Mouse (Mus musculus) midbrain, embryonic 16.5 days (tissue): ENCODE data around the gene Btbd1. TPM values are rescaled to one million over a fixed set of nuclear protein-coding genes. Genes with fewer than 3 reads are reported as not detected.

Experiments
- ATAC-seq: fragments of 200-750 bp; cut with Nextera tagmentation; 2 replicates; pipeline ENCODE4 v1.8.0; 2017; ENCODE audit warnings: moderate TSS enrichment
- H3K27ac ChIP-seq: fragments of 300-500 bp; sonication (generic); 2 replicates; pipeline ENCODE4 v1.5.1; 2014; ENCODE audit warnings: mild to moderate bottlenecking, low read length, mixed read lengths
- H3K27me3 ChIP-seq: fragments of 300-500 bp; sonication (generic); 2 replicates; pipeline ENCODE4 v1.6.1; 2014; ENCODE audit warnings: low read depth, low read length, mixed read lengths; ENCODE audit not compliant: control insufficient read depth, insufficient read depth
- H3K36me3 ChIP-seq: fragments of 300-500 bp; sonication (generic); 2 replicates; pipeline ENCODE4 v1.6.1; 2014; ENCODE audit warnings: mild to moderate bottlenecking, low read length, moderate library complexity, mixed read lengths; ENCODE audit not compliant: control insufficient read depth, insufficient read depth
- H3K4me1 ChIP-seq: fragments of 300-500 bp; sonication (generic); 2 replicates; pipeline ENCODE4 v1.6.1; 2014; ENCODE audit warnings: mild to moderate bottlenecking, low read length, mixed read lengths; ENCODE audit not compliant: control insufficient read depth, insufficient read depth
- H3K4me2 ChIP-seq: fragments of 300-500 bp; sonication (generic); 2 replicates; pipeline ENCODE4 v1.6.1; 2014; ENCODE audit warnings: mild to moderate bottlenecking, low read length, mixed read lengths
- H3K4me3 ChIP-seq: fragments of 300-500 bp; sonication (generic); 2 replicates; pipeline ENCODE4 v1.5.1; 2014; ENCODE audit warnings: low read depth, mild to moderate bottlenecking, low read length, moderate library complexity, mixed read lengths
- H3K9ac ChIP-seq: fragments of 300-500 bp; sonication (generic); 2 replicates; pipeline ENCODE4 v1.6.1; 2014; ENCODE audit warnings: low read depth, low read length, mixed read lengths
- H3K9me3 ChIP-seq: fragments of 300-500 bp; sonication (generic); replicated peaks from 2 replicates; pipeline ENCODE4 v1.6.1; 2014; ENCODE audit warnings: mild to moderate bottlenecking, low read length, mixed read lengths; ENCODE audit not compliant: control insufficient read depth, poor library complexity, severe bottlenecking
- WGBS: fragments of 180-500 bp; shearing (Covaris S2); extraction: QIAGEN DNeasy Blood & Tissue Kit; methylation state at CpG from one replicate; pipeline ENCODE4 v1.1.7; 2014; 5-methylcytosine and 5-hydroxymethylcytosine counted together
- polyA plus RNA-seq: library from polyadenylated mRNA; unstranded; fragments of >200 nt; fragmentation: Nextera tagmentation; extraction: Ambion mirVana; gene quantifications from 2 replicates; pipeline ENCODE4 v1.2.1, GENCODE M21; 2015

Gene Btbd1
- polyA plus RNA-seq, 1 experiment from 2014 or later, result 89.1 TPM

- H3K27ac ChIP-seq, result no peak within 1 kb of the TSS
- ATAC-seq, result no peak
- 79% methylated on average over 1 of the region's 1 CpGs for WGBS
- no peak within 1 kb of the TSS for H3K4me3 ChIP-seq
- H3K4me1 ChIP-seq, result peaks cover 15% of the 10 kb centered on the region
- H3K9ac ChIP-seq, result no peak within 1 kb of the TSS
- no peak within 1 kb of the TSS for H3K4me2 ChIP-seq
- no peaks in the 10 kb centered on the region for H3K36me3 ChIP-seq
- no peaks in the 10 kb centered on the region for H3K9me3 ChIP-seq
- H3K27me3 ChIP-seq, result no peaks in the 10 kb centered on the region; the same call in 1 of the 2 replicates
These were observed 26.5 kb upstream of the Btbd1 start, which contains the start of gene Gm10160 for GRCm38 (mm10) chr7:81855694-81856093. Gm10160 (minus strand) TSS chr7:81855794.

- no peak overlapping the region for H3K4me2 ChIP-seq
- no peak overlapping the region for H3K4me3 ChIP-seq
- H3K27me3 ChIP-seq, result no peaks in the 10 kb centered on the region; the same call in 1 of the 2 replicates
- WGBS, result 50% methylated on average over 8 of the region's 8 CpGs
- H3K9me3 ChIP-seq, result no peaks in the 10 kb centered on the region
- H3K36me3 ChIP-seq, result no peaks in the 10 kb centered on the region
- ATAC-seq, result no peak
- no peak overlapping the region for H3K9ac ChIP-seq
- H3K4me1 ChIP-seq, result peaks cover 14% of the 10 kb centered on the region
- no peak overlapping the region for H3K27ac ChIP-seq
These were observed 25.5 kb upstream of the Btbd1 start for GRCm38 (mm10) chr7:81854568-81855307.

- Histone ChIP-seq H3K4me1 (no peaks in the 10 kb centered on the region; the same call in 1 of the 2 replicates), H3K4me3 (no peak overlapping the region), H3K9me3 (no peaks in the 10 kb centered on the region), H3K9ac (no peak overlapping the region), H3K4me2 (no peak overlapping the region), H3K27ac (no peak overlapping the region), H3K27me3 (no peaks in the 10 kb centered on the region), H3K36me3 (no peaks in the 10 kb centered on the region)
- ATAC-seq, result no peak
- 86% methylated on average over 3 of the region's 3 CpGs for WGBS
These were observed 22.5 kb upstream of the Btbd1 start for GRCm38 (mm10) chr7:81851706-81852105.

- 91% methylated on average over 6 of the region's 6 CpGs for WGBS
These were observed 20.9 kb upstream of the Btbd1 start for GRCm38 (mm10) chr7:81850171-81850570.

GRCm38 (mm10) chr7:81849633-81850032, 20.4 kb upstream of the Btbd1 start:
- H3K4me2 ChIP-seq, result no peak overlapping the region
- no peaks in the 10 kb centered on the region; the same call in 1 of the 2 replicates for H3K4me1 ChIP-seq
- no peaks in the 10 kb centered on the region for H3K27me3 ChIP-seq
- no peaks in the 10 kb centered on the region for H3K36me3 ChIP-seq
- WGBS, result 90% methylated on average over 7 of the region's 7 CpGs
- no peaks in the 10 kb centered on the region for H3K9me3 ChIP-seq
- H3K27ac ChIP-seq, result no peak overlapping the region
- ATAC-seq, result no peak
- no peak overlapping the region for H3K9ac ChIP-seq
- no peak overlapping the region for H3K4me3 ChIP-seq

More at GRCm38 (mm10) chr7:81850171-81850570, 20.9 kb upstream of the Btbd1 start:
- no peak for ATAC-seq
- H3K36me3 ChIP-seq, result no peaks in the 10 kb centered on the region
- H3K27me3 ChIP-seq, result no peaks in the 10 kb centered on the region
- H3K4me2 ChIP-seq, result no peak overlapping the region
- no peak overlapping the region for H3K9ac ChIP-seq
- H3K4me3 ChIP-seq, result no peak overlapping the region
- H3K4me1 ChIP-seq, result no peaks in the 10 kb centered on the region; the same call in 1 of the 2 replicates
- no peaks in the 10 kb centered on the region for H3K9me3 ChIP-seq
- no peak overlapping the region for H3K27ac ChIP-seq

- no peaks in the 10 kb centered on the region for H3K4me1 ChIP-seq
- no peak overlapping the region for H3K4me2 ChIP-seq
- no peaks in the 10 kb centered on the region for H3K9me3 ChIP-seq
- H3K4me3 ChIP-seq, result no peak overlapping the region
- ATAC-seq, result no peak
- no peaks in the 10 kb centered on the region for H3K36me3 ChIP-seq
- no peaks in the 10 kb centered on the region for H3K27me3 ChIP-seq
- WGBS, result 87% methylated on average over 5 of the region's 5 CpGs
- no peak overlapping the region for H3K27ac ChIP-seq
- no peak overlapping the region for H3K9ac ChIP-seq
These were observed 20.0 kb upstream of the Btbd1 start for GRCm38 (mm10) chr7:81849214-81849613.

- Histone ChIP-seq H3K9me3 (no peaks in the 10 kb centered on the region), H3K4me1 (no peaks in the 10 kb centered on the region), H3K27me3 (no peaks in the 10 kb centered on the region), H3K27ac (no peak overlapping the region), H3K36me3 (no peaks in the 10 kb centered on the region), H3K9ac (no peak overlapping the region), H3K4me3 (no peak overlapping the region), H3K4me2 (no peak overlapping the region)
- ATAC-seq, result no peak
- 31% methylated on average over 4 of the region's 4 CpGs for WGBS
These were observed 18.5 kb upstream of the Btbd1 start for GRCm38 (mm10) chr7:81847777-81848176.

- H3K4me3 ChIP-seq, result no peak overlapping the region
- H3K4me1 ChIP-seq, result no peaks in the 10 kb centered on the region
- no peak overlapping the region for H3K27ac ChIP-seq
- H3K27me3 ChIP-seq, result no peaks in the 10 kb centered on the region
- ATAC-seq, result no peak
- H3K36me3 ChIP-seq, result no peaks in the 10 kb centered on the region
- no peaks in the 10 kb centered on the region for H3K9me3 ChIP-seq
- no peak overlapping the region for H3K9ac ChIP-seq
- 41% methylated on average over 8 of the region's 8 CpGs for WGBS
- H3K4me2 ChIP-seq, result no peak overlapping the region
These were observed 17.8 kb upstream of the Btbd1 start for GRCm38 (mm10) chr7:81847010-81847409.

GRCm38 (mm10) chr7:81846008-81846407, 16.8 kb upstream of the Btbd1 start:
- H3K27me3 ChIP-seq, result no peaks in the 10 kb centered on the region
- no peak for ATAC-seq
- H3K4me3 ChIP-seq, result no peak overlapping the region
- no peaks in the 10 kb centered on the region for H3K4me1 ChIP-seq
- 93% methylated on average over 8 of the region's 8 CpGs for WGBS
- no peak overlapping the region for H3K4me2 ChIP-seq
- no peak overlapping the region for H3K27ac ChIP-seq
- no peak overlapping the region for H3K9ac ChIP-seq
- no peaks in the 10 kb centered on the region for H3K9me3 ChIP-seq
- H3K36me3 ChIP-seq, result no peaks in the 10 kb centered on the region
